Mouse (Mus musculus) hindbrain, embryonic 13.5 days (tissue): ENCODE results near the gene Mrpl49. TPM values are rescaled to one million over a fixed set of nuclear protein-coding genes. Genes with fewer than 3 reads are reported as not detected.

Experiments used
- microRNA-seq: library from miRNA; unstranded; fragments of <30 nt; microRNA quantifications from one replicate; pipeline ENCODE4, GENCODE M21; 2016
- polyA plus RNA-seq: library from polyadenylated mRNA; unstranded; fragments of >200 nt; fragmentation: Nextera tagmentation; extraction: Ambion mirVana; gene quantifications from 2 replicates; pipeline ENCODE4 v1.2.1, GENCODE M21; 2015

Gene Mrpl49
- polyA plus RNA-seq, 1 experiment from 2014 or later = 68.9 TPM

Small RNA genes lying within 50 kb of the gene (microRNA-seq; reads per million reads assigned to microRNA genes)
- gene Mir6988 = 1.4 reads per million

Other genes with a start within 250 kb of the Mrpl49 start
- 17.5 and 19.3 TPM in 2 replicates for gene Frmd8, start 182.5 kb downstream of the Mrpl49 start, polyA plus RNA-seq
- 2.6 and 2.8 TPM in 2 replicates for gene Slc25a45, start 180.0 kb downstream of the Mrpl49 start, polyA plus RNA-seq
- gene Tigd3, start 163.6 kb downstream of the Mrpl49 start, polyA plus RNA-seq = 15.2 and 15.9 TPM in 2 replicates
- gene Dpf2, start 144.8 kb downstream of the Mrpl49 start, polyA plus RNA-seq = 128 and 137 TPM in 2 replicates
- 11.5 and 12.4 TPM in 2 replicates for gene Cdc42ep2, start 133.0 kb downstream of the Mrpl49 start, polyA plus RNA-seq
- gene Pola2, start 93.6 kb downstream of the Mrpl49 start, polyA plus RNA-seq = 22.6 and 24.2 TPM in 2 replicates
- gene Slc22a20, start 71.6 kb downstream of the Mrpl49 start, polyA plus RNA-seq = not detected in 2 replicates
- gene Capn1, start 41.9 kb downstream of the Mrpl49 start, polyA plus RNA-seq = 3.3 and 4.7 TPM in 2 replicates
- 30.6 and 33.0 TPM in 2 replicates for gene Syvn1, start 11.2 kb downstream of the Mrpl49 start, polyA plus RNA-seq
- gene Fau, start 59 bp upstream of the Mrpl49 start, polyA plus RNA-seq = 648 and 656 TPM in 2 replicates
- gene Znhit2, start 3.4 kb upstream of the Mrpl49 start, polyA plus RNA-seq = 30.7 and 34.7 TPM in 2 replicates
- gene Tm7sf2, start 10.6 kb upstream of the Mrpl49 start, polyA plus RNA-seq = 50.4 and 51.6 TPM in 2 replicates
- gene Vps51, start 19.4 kb upstream of the Mrpl49 start, polyA plus RNA-seq = 81.8 and 85.5 TPM in 2 replicates
- gene Tmem262, start 22.2 kb upstream of the Mrpl49 start, polyA plus RNA-seq = not detected in 2 replicates
- 1.1 and 2.3 TPM in 2 replicates for gene Gm28374, start 24.5 kb upstream of the Mrpl49 start, polyA plus RNA-seq
- 79.2 and 82.5 TPM in 2 replicates for gene Zfpl1, start 27.2 kb upstream of the Mrpl49 start, polyA plus RNA-seq
- gene Cdca5, start 27.2 kb upstream of the Mrpl49 start, polyA plus RNA-seq = 8.2 and 9.2 TPM in 2 replicates
- not detected in 2 replicates for gene AC131692.1, start 36.6 kb upstream of the Mrpl49 start, polyA plus RNA-seq
- 0.27 and 0.30 TPM in 2 replicates for gene Naaladl1, start 48.0 kb upstream of the Mrpl49 start, polyA plus RNA-seq
- gene Sac3d1, start 60.9 kb upstream of the Mrpl49 start, polyA plus RNA-seq = 43.0 and 43.6 TPM in 2 replicates
- 55.7 and 58.3 TPM in 2 replicates for gene Snx15, start 70.5 kb upstream of the Mrpl49 start, polyA plus RNA-seq
- not detected in 2 replicates for gene Batf2, start 83.2 kb upstream of the Mrpl49 start, polyA plus RNA-seq
- gene Arl2, start 83.8 kb upstream of the Mrpl49 start, polyA plus RNA-seq = 128 and 133 TPM in 2 replicates
- gene Majin, start 126.6 kb upstream of the Mrpl49 start, polyA plus RNA-seq = not detected in 2 replicates
- 0.27 TPM in 1 of 2 replicates, not detected in the other for gene Gpha2, start 168.6 kb upstream of the Mrpl49 start, polyA plus RNA-seq
- 93.8 and 98.3 TPM in 2 replicates for gene Ppp2r5b, start 178.1 kb upstream of the Mrpl49 start, polyA plus RNA-seq
- 11.6 and 11.7 TPM in 2 replicates for gene Atg2a, start 183.9 kb upstream of the Mrpl49 start, polyA plus RNA-seq
- 86.8 and 96.4 TPM in 2 replicates for gene Ehd1, start 218.9 kb upstream of the Mrpl49 start, polyA plus RNA-seq
- 0.42 and 0.48 TPM in 2 replicates for gene Cdc42bpg, start 248.7 kb upstream of the Mrpl49 start, polyA plus RNA-seq